Mouse (Mus musculus): ENCODE data around the gene Slc38a4.

Slc38a4 gene

GRCm38 (mm10) chr15:97055794-97056193 is at the start of gene Slc38a4:
TSS of gene Slc38a4 (minus strand) at chr15:97055956.
- DNase-seq (ENCODE audit: low read depth, low spot score) = no peak

GRCm38 (mm10) chr15:97104889-97105391 is 49.2 kb upstream of the Slc38a4 start:
- no peak for DNase-seq (ENCODE audit: low read depth, low spot score)

- DNase-seq (ENCODE audit: low read depth, low spot score) = no peak
Observed at GRCm38 (mm10) chr15:97104048-97104447, 48.3 kb upstream of the Slc38a4 start.

GRCm38 (mm10) chr15:97102811-97103210 is 47.1 kb upstream of the Slc38a4 start:
- no peak for DNase-seq (ENCODE audit: low read depth, low spot score)

DNA sequence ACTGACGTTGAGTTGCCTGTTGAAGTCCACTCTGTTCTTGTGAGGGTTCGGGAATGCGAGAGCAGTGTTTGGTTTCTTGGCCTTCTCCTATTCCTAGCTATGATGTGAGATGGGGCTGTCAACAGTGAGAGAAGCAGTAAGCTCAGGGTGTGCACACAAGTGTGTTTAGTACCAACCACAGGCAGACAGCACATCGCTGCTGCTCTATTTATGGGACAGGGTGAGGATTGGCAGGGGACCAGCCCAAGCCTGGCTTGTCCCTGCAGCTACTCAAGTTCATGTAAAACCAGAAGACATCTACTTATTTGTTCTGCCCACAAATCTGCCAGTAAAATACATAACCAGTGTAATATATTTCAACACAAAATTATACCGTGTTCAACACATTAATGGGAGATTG is 46.4 kb upstream of the Slc38a4 start:
- no peak for DNase-seq (ENCODE audit: low read depth, low spot score)

DNA sequence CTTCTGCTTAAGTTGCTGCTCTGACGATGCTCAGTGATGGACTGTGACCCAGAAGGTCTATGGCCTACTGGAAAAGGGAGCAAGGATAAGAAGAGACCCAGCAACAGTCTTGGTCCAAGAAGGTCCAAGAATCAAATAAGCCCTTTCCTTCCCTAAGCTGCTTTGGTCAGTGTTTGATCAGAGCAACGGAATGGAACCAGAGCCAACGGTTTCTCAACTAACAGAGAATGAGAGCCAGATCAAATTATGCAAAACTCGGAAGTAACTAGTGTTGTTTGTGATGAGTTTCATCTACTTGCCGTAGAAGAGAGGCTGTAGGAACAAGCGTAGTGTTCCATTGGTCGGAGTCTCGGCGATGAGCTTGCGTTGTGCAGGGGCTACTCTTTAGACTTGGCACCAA is 43.3 kb upstream of the Slc38a4 start:
- no peak for DNase-seq (ENCODE audit: low read depth, low spot score)

GRCm38 (mm10) chr15:97097548-97097947 is 41.8 kb upstream of the Slc38a4 start:
- no peak for DNase-seq (ENCODE audit: low read depth, low spot score)

- no peak for DNase-seq (ENCODE audit: low read depth, low spot score)
Observed at GRCm38 (mm10) chr15:97089526-97089925, 33.8 kb upstream of the Slc38a4 start.

DNA sequence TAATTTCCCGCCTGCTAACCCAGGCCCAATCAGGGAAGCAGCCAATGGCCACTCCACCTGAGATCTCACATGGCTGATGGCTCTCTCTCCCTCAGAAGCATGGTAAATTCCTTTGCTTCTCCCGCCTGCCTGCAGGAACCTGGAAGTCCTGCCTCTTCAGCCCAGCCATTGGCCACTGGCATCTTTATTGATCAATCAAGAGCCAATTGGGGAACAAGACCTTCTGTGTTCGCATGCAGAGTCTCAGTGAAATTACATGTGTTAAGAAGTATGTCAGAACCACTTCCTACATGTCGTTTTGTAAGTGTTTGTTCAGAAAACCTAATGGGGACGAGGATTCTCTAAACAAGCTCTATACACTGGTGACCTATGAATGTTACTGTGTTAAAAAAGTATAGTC is 30.1 kb upstream of the Slc38a4 start:
- DNase-seq (ENCODE audit: low read depth, low spot score) = no peak

GRCm38 (mm10) chr15:97077665-97078064 is 21.9 kb upstream of the Slc38a4 start:
- DNase-seq (ENCODE audit: low read depth, low spot score) = no peak

- DNase-seq (ENCODE audit: low read depth, low spot score) = no peak
Observed at GRCm38 (mm10) chr15:97076092-97076491, 20.3 kb upstream of the Slc38a4 start.

- no peak for DNase-seq (ENCODE audit: low read depth, low spot score)
Observed at GRCm38 (mm10) chr15:97075240-97075639, 19.5 kb upstream of the Slc38a4 start.

GRCm38 (mm10) chr15:97072859-97073826 is 17.4 kb upstream of the Slc38a4 start:
- DNase-seq (ENCODE audit: low read depth, low spot score) = no peak

- no peak for DNase-seq (ENCODE audit: low read depth, low spot score)
Observed at GRCm38 (mm10) chr15:97067340-97068136, 11.8 kb upstream of the Slc38a4 start.

DNA sequence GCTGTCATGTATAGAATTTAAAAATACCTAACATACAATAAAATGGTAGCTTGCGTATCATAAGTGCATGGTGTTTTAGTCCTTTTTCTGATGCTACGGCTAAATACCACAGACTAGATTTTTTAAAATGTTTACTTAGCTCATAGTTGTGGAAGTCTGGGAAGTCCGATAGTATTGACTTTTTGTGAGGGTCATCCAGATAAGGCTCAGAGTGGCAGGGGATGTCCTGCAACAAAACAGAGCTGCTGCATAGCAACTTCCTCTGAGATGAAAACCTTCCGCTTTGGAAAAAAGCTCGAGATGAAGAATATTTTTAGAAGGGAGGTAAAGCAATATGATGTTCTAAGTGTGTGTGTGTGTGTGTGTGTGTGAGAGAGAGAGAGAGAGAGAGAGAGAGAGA is 11.2 kb upstream of the Slc38a4 start:
- DNase-seq (ENCODE audit: low read depth, low spot score) = no peak

DNA sequence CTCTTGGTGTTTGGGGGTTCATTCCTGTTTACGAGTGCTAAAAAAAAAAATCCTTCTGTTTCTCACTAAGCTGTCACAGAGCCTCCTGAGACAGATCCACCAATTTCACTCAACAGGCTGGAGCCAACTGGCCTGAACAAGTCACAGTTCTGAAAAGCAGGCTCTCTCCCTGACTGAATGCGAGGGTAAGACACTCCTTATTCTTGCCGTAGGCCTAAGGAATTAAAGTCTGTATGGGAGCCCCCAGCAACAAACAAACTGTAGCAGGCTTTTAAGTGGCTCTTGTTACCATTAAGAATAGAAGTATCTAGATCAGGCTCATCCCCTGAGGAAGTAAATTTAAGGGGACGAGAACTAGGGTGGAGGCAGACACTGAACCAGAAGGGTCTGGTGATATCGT is 7.5 kb upstream of the Slc38a4 start:
- no peak for DNase-seq (ENCODE audit: low read depth, low spot score)

- DNase-seq (ENCODE audit: low read depth, low spot score) = no peak
Observed at GRCm38 (mm10) chr15:97060973-97061372, 5.2 kb upstream of the Slc38a4 start.

GRCm38 (mm10) chr15:97060571-97060970 is 4.8 kb upstream of the Slc38a4 start:
- no peak for DNase-seq (ENCODE audit: low read depth, low spot score)

- DNase-seq (ENCODE audit: low read depth, low spot score) = no peak
Observed at GRCm38 (mm10) chr15:97060102-97060501, 4.3 kb upstream of the Slc38a4 start.

DNA sequence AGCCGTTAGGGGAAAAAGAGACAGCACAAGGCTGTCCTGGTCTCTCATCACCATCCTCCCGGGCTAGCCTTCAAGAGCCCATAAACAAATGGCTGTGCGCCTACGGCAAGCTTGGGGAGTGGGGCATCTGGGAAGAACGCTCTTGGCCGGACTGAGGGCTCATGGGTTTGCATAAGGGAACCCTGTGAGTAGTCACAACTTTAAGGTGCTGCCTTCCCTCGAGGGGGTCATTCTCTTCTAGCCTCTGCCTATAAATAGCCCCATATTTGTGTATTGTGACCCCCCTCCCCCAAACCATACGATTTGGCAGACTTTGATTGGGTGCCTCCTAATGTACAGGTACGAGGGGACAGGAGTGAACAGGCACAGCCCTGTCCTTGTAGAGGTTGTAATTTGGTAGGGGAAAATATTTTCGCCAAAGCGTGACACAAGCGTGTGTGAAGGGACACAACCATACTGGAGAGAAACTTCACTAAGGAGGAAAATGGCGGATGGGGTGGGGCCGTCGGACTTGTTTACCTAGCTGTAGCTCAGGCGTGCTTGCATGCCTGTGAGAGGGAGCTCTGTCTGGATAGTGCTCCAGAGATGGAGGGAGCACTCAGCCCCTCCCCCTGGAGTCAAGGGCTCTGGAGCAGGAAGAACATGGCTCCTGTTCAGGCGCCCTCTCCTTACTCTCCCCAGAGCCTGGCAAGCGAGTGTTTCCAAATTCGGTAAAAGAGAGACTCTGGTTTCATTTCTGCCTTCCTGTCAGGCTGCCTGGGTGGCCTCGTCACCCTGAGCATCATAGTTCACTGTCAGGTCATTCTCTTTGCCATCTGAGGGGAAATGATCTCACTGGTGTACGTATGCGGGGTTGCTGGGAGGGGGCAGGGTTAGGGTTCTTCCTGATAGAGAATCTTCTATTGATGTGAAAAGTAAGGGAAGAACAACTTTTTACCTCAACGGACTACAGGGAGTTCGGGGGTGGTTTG is 3.6 kb upstream of the Slc38a4 start:
- no peak for DNase-seq (ENCODE audit: low read depth, low spot score)

Data from CD4-positive helper T cell, adult 2 months (primary cell).